15 mouse cellular contexts compared by ENCODE assay signal in genomic region chr12:103040136-103040535, GRCm38 (mm10).
"Had no signal": no experiment of that assay in that cellular context is flagged by ENCODE, and none has a peak within 500 bp of the region (broad histone marks: within the 10 kb centered on the region; RNA-seq: fewer than 3 reads in every experiment).

No protein-coding gene starts in this region.

- H3K36me3 ChIP-seq: limb, embryonic 13.5 days had no signal

- H3K4me2 ChIP-seq: limb, embryonic 13.5 days; midbrain, embryonic 15.5 days; neural tube, embryonic 13.5 days had no signal

- DNase-seq: kidney, adult 8-10 months; kidney, postnatal 25 days; lung, adult 18-20 months; lung, postnatal 4 days; retina, postnatal 1 day; right cerebral cortex, postnatal 4 days; spleen, adult 18-20 months; thymus, adult 18-20 months; thymus, postnatal 14 days had no signal

- H3K27ac ChIP-seq: left cerebral cortex, adult 2 months; limb, embryonic 13.5 days; liver, embryonic 14.5 days; midbrain, embryonic 10.5 days; midbrain, embryonic 15.5 days; neural tube, embryonic 13.5 days had no signal

- H3K4me3 ChIP-seq: left cerebral cortex, adult 2 months; limb, embryonic 13.5 days; midbrain, embryonic 10.5 days; midbrain, embryonic 15.5 days; neural tube, embryonic 13.5 days had no signal

- ATAC-seq: midbrain, embryonic 15.5 days had no signal

- H3K9ac ChIP-seq: limb, embryonic 13.5 days; liver, embryonic 14.5 days; midbrain, embryonic 15.5 days; neural tube, embryonic 13.5 days had no signal

- H3K27me3 ChIP-seq: limb, embryonic 13.5 days; midbrain, embryonic 15.5 days; neural tube, embryonic 13.5 days had no signal

- H3K4me1 ChIP-seq: midbrain, embryonic 15.5 days had no signal

- H3K9me3 ChIP-seq: midbrain, embryonic 15.5 days; neural tube, embryonic 13.5 days had no signal
